Mouse (Mus musculus) limb, embryonic 10.5 days (tissue): Measurements from ENCODE around the gene Slc35g1. TPM values are rescaled to one million over a fixed set of nuclear protein-coding genes. Genes with fewer than 3 reads are reported as not detected.
A peak's percentile ranks its signal among the peaks of the same experiment; 100 is the strongest.
"Not testable (repeated sequence)": the region's sequence is repeated elsewhere in the genome, so short reads cannot be mapped to it uniquely, and the experiment has no call there.

Source experiments
- DNase-seq: peaks from one replicate; pipeline ENCODE4 v3.0.0-alpha.2; 2017; ENCODE audit warnings: low spot score
- H3K27ac ChIP-seq: fragments of 300-500 bp; sonication (generic); 2 replicates; pipeline ENCODE4 v1.5.1; 2016; ENCODE audit warnings: mild to moderate bottlenecking
- H3K27me3 ChIP-seq: fragments of 300-500 bp; sonication (generic); 2 replicates; pipeline ENCODE4 v1.6.1; 2016; ENCODE audit warnings: low read depth, mild to moderate bottlenecking; ENCODE audit not compliant: poor library complexity, severe bottlenecking
- H3K36me3 ChIP-seq: fragments of 300-500 bp; sonication (generic); 2 replicates; pipeline ENCODE4 v1.6.1; 2016; ENCODE audit warnings: mild to moderate bottlenecking, moderate library complexity
- H3K4me1 ChIP-seq: fragments of 300-500 bp; sonication (generic); 2 replicates; pipeline ENCODE4 v1.6.1; 2016
- H3K4me3 ChIP-seq: fragments of 300-500 bp; sonication (generic); 2 replicates; pipeline ENCODE4 v1.5.1; 2016; ENCODE audit warnings: mild to moderate bottlenecking, moderate library complexity
- H3K9me3 ChIP-seq: fragments of 300-500 bp; sonication (generic); replicated peaks from 2 replicates; pipeline ENCODE4 v1.6.1; 2016; ENCODE audit warnings: mild to moderate bottlenecking
- WGBS: fragments of 180-500 bp; shearing (Covaris S2); methylation state at CpG from one replicate; pipeline ENCODE4 v1.1.7; 2016; 5-methylcytosine and 5-hydroxymethylcytosine counted together
- polyA plus RNA-seq: library from polyadenylated mRNA; unstranded; fragments of >200 nt; fragmentation: Nextera tagmentation; extraction: Ambion mirVana; gene quantifications from 2 replicates; pipeline ENCODE4 v1.2.1, GENCODE M21; 2016

Gene Slc35g1
- polyA plus RNA-seq, 1 experiment from 2014 or later, result 3.1 TPM

DNA sequence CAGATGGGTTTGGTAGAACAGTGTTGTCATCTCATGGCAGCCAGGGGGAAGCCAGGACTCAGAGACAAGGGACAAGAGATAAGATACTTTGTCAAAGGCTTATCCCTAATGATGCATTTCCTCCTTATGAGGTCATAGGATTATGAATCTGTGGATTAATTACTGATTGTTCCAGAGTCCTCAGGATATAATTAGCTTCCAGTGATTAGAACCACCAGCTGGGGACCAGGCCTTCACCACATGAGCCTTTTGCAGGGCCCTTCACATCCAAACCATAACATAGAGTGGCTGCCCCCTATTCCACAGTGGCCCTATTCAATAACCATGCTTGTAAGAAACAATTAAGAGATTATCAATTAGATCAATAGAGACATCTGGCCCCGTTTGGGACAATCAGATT, 32.4 kb upstream of the Slc35g1 start:
- Histone ChIP-seq H3K9me3 (no peaks in the 10 kb centered on the region), H3K4me1 (peaks cover 11% of the 10 kb centered on the region; the same call in 1 of the 2 replicates), H3K36me3 (no peaks in the 10 kb centered on the region), H3K27me3 (no peaks in the 10 kb centered on the region), H3K27ac (no peak overlapping the region), H3K4me3 (no peak overlapping the region)
- no peak for DNase-seq
- 80% methylated on average over 1 of the region's 1 CpGs for WGBS

DNA sequence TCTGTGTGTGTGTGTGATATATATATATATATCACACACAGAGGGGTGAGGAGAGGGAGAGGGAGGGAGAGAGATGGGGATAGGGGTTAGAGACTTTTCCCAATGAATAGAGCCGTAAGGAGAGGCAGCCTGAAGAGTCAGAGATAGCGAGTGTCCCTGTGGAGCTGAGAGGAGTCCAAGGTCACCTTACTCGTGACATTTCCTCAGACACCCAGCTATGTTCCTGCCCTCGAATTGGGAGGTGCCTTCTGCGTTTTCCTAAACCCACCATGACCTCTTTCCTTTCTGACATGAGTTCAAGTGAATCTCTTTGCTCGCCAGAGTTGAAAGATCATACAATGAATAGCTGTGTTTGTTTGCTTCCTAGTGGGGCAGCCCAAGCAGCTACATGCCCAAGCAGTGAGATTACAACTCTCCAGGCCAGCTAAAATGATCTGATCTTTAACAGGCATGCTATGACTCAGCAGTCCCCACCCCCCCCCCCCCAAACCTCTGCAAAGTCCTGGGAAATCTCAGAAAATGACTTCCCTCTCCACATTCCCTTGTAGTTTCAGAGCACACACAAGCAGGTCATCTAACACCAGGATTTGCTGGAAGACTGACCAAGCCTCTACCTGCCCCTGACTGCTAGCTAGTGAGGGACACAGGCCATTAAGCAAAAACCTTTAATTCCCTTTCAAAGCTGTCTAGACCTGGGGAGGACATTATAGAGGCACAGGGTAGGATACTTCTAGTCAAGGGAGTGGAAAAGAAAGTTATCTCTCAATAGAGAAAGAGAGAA, 31.7 kb upstream of the Slc35g1 start:
- Histone ChIP-seq H3K27me3 (no peaks in the 10 kb centered on the region), H3K9me3 (no peaks in the 10 kb centered on the region), H3K4me1 (peaks cover 11% of the 10 kb centered on the region; the same call in 1 of the 2 replicates), H3K36me3 (no peaks in the 10 kb centered on the region), H3K4me3 (no peak overlapping the region), H3K27ac (no peak overlapping the region)
- no peak for DNase-seq
- WGBS, result 68% methylated on average over 6 of the region's 6 CpGs

DNA sequence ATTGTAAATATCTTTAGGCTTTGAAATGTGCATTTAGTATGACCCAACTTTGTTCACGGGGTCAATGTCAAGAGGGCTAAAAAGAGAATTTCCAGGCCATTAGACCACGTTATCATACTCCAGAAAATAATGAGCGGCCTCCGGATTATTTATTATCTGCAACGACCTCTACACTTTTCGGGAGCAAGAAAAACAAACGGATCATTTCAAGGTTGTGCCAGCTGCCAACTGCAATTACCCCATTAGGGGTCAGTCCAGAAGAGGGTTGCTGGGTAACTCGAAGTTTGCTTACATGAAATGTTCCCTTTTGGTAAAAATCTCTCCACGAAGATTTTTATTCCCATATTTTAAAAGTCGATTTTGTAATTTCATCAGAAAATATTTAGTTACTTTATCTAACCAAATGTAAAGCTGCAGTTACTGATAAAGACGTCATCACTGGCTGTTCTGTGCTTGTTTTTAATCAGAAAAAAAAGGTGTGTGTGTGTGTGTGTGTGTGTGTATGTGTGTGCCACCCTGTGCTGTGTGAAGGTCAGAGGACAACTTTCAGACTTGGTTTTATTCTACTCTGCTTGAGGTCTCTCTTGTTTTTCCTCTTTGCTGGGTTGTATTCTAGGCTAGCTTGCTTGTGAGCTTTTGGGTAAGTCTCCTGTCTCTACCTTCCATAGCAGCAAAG, 30.7 kb upstream of the Slc35g1 start:
- Histone ChIP-seq H3K36me3 (no peaks in the 10 kb centered on the region), H3K9me3 (no peaks in the 10 kb centered on the region), H3K27me3 (no peaks in the 10 kb centered on the region), H3K4me3 (no peak overlapping the region), H3K4me1 (peaks cover 11% of the 10 kb centered on the region; the same call in 1 of the 2 replicates), H3K27ac (no peak overlapping the region)
- WGBS, result 66% methylated on average over 11 of the region's 11 CpGs
- no peak for DNase-seq

DNA sequence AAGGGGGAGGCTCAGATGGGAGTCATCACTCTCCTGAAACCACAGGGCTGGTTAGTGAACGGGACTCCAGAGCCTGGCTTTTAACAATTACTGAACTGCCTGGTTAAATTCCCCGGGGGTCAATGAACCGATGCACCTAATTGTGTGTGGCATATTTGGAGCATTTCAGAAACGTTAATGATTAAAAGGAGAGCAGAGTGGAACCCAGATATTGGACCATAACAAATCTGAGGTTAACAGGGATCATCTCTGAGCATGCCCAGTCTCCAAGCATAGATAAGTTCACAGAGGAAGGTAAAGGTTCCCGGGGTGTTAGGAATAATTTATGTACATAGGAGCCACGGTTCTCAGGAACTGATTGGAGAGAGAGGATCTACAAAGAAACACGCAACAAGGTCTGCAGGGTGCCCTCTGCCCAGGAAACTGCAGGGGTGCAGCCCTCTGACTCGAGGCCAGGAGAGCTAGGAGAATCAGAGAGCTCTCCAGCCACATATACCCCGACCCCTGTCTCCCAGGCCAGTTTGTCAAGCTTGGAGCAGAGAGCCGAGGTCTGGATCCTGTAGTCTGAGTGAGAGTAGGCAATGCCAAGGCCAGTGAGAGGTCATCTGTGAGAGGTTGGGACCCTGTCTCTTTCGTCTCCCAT, 23.2 kb upstream of the Slc35g1 start:
- Histone ChIP-seq H3K9me3 (no peaks in the 10 kb centered on the region), H3K36me3 (no peaks in the 10 kb centered on the region), H3K27me3 (peaks cover 15% of the 10 kb centered on the region; the same call in 1 of the 2 replicates), H3K27ac (no peak overlapping the region), H3K4me1 (peaks cover 11% of the 10 kb centered on the region; the same call in 1 of the 2 replicates), H3K4me3 (no peak overlapping the region)
- DNase-seq, result no peak
- WGBS, result 24% methylated on average over 11 of the region's 11 CpGs

DNA sequence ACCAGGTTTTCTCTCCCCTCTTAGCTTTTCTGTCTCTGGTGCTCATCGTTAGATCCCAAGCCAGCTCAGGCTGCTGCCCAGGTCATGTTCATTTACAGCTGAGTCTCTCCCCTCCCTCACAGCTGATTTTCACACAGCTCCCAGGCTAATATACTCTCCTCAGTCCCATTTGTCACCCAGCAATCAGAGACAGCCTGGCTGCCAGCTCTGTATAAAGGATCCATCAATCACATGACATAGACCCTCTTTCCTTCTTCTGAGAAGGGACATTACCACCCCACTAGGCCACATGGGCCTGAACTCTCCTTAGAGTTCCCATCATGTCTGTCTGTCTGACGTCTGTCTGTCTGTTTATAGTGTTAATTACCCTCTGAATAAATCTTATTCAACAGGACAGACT, 22.4 kb upstream of the Slc35g1 start:
- Histone ChIP-seq H3K9me3 (no peaks in the 10 kb centered on the region), H3K27me3 (peaks cover 15% of the 10 kb centered on the region; the same call in 1 of the 2 replicates), H3K4me3 (no peak overlapping the region), H3K36me3 (no peaks in the 10 kb centered on the region), H3K27ac (no peak overlapping the region), H3K4me1 (peaks cover 11% of the 10 kb centered on the region; the same call in 1 of the 2 replicates)
- DNase-seq, result no peak
- WGBS, result 40% methylated on average over 2 of the region's 2 CpGs

DNA sequence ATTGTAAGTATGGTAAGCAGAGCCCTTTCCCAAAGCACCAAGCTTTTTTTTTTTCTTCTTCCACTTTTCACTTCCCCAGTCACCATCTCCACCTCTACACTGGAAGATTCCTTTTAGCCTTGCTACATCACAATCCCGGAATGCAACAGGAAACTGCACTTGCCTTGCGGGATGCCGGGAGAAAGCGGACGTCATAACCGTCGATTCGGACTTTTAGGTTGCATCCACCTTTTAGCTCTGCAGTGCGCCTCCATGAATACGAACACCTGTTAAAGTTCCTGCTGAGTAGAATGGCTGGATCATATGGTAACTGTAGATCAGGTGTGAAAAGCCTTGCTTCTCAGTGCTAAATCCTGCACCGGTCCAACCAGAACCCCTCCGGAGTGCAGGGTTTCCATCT, 12.0 kb upstream of the Slc35g1 start:
- DNase-seq, result no peak
- no peaks in the 10 kb centered on the region for H3K36me3 ChIP-seq
- no peaks in the 10 kb centered on the region for H3K4me1 ChIP-seq
- H3K27me3 ChIP-seq, result no peaks in the 10 kb centered on the region
- H3K4me3 ChIP-seq, result no peak overlapping the region
- no peak overlapping the region for H3K27ac ChIP-seq
- WGBS, result 88% methylated on average over 12 of the region's 12 CpGs
- H3K9me3 ChIP-seq, result no peaks in the 10 kb centered on the region

DNA sequence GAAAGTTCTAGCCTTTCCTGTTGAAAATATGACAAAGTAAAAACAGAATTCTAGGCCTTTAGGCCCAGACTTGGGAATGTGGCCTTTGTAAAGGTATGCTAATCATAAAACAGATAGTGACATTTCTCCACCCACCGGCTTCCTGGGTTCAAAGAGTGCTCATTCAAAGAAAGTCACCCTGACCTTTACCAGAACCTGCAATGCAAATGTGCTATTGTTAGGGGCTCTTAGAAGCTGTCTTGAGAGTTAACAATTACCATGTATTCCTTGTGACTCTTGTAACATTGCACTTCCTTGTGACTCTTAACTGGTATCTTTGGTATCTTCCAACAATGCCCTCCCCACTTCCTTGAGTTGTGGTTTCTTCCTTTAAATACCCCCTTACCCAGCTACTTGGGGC, 8.8 kb upstream of the Slc35g1 start:
- DNase-seq, H3K4me3 ChIP-seq, H3K27me3 ChIP-seq, H3K27ac ChIP-seq, H3K36me3 ChIP-seq, H3K4me1 ChIP-seq, H3K9me3 ChIP-seq: not testable (repeated sequence)
- 90% methylated on average over 1 of the region's 1 CpGs for WGBS

DNA sequence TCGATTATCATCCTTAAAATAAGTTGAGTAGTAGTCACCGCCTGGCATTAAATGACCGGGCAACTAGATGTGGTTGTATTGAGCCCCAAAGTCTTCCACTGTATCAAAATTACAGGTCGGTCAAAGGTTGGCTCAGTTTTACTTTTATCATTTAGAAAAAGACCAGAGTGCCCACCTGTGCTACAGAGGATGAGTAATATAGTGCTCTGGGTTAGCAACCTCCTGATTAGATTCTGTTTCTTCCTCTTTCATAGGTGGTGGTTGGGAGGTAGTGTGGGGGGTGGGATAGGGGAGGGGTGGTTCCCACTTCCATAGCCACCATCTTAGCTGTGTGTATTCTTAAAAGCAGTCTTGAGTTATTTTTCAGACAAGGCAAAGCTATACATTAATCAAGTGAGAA, 7.9 kb upstream of the Slc35g1 start:
- WGBS, result 97% methylated on average over 4 of the region's 4 CpGs
- H3K36me3 ChIP-seq, result no peaks in the 10 kb centered on the region
- no peak overlapping the region for H3K27ac ChIP-seq
- H3K9me3 ChIP-seq, result no peaks in the 10 kb centered on the region
- no peak for DNase-seq
- no peak overlapping the region for H3K4me3 ChIP-seq
- no peaks in the 10 kb centered on the region for H3K4me1 ChIP-seq
- H3K27me3 ChIP-seq, result no peaks in the 10 kb centered on the region

DNA sequence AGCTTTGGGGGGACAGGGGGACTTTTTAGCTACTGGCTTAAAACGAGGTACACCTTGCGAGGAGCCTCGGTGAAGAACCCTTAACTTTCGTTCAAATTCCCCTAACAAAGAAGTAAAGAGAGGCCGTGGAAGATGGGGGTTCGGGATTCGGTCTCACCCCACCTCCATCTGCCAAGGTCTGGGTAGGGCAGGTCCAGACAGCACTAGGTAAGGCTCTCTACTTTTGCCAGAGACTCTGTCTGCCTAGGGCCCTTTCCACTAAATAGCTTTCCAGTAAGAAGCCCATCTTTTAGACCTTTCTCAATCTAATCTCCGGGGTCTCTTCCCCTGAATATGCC, 822 bp downstream of the Slc35g1 start:
- 33% methylated on average over 8 of the region's 8 CpGs for WGBS
- no peak for DNase-seq
- H3K36me3 ChIP-seq, result no peaks in the 10 kb centered on the region
- H3K4me3 ChIP-seq, result peak overlapping the region; percentile 73
- H3K27ac ChIP-seq, result peak overlapping the region; percentile 85; the same call in 1 of the 2 replicates
- peaks cover 23% of the 10 kb centered on the region for H3K4me1 ChIP-seq
- H3K27me3 ChIP-seq, result no peaks in the 10 kb centered on the region
- H3K9me3 ChIP-seq, result no peaks in the 10 kb centered on the region

DNA sequence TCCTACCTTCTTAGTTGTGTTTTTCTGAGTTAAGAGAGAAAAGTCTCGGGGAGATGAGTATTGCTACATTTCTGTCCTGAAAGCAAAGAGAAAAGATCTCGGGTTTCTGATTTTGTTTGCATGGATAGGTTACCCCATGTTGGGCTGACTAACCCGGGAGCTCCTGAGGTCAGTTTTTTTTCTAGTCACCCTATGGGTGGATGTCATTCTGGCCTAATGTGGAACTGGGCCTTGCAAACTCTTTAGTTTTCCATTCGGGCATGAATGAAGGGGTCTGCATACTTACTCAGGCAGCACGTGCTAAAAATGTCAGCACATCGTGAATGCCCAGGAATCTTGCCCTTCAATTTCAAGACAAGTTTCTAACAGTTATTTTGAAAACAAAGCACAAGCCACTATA, 1.2 kb downstream of the Slc35g1 start:
- Histone ChIP-seq H3K27ac (no peak overlapping the region), H3K27me3 (no peaks in the 10 kb centered on the region), H3K4me3 (peak overlapping the region; percentile 73; the same call in 1 of the 2 replicates), H3K4me1 (peaks cover 23% of the 10 kb centered on the region), H3K9me3 (no peaks in the 10 kb centered on the region), H3K36me3 (no peaks in the 10 kb centered on the region)
- peak; percentile 51 for DNase-seq
- WGBS, result 49% methylated on average over 6 of the region's 6 CpGs

DNA sequence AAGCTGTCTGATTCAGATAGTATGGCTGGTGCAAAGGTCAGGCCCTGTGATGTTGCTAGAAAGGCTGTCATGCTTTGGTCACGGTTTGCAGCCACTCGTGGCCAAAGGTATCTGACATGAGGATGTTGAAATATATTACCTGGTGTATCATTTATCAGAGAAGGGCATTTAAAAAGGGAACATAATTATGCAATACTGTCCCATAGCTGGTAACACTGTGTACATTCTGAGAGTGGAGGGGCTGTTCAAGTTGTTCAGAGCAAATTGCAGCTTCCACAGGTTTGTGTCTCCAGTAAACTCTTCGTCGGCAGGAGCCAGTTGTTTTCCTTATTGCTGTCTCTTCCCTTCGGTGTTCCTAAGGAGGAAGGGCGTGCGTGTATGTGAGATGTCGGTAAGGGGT, 3.2 kb downstream of the Slc35g1 start:
- Histone ChIP-seq H3K36me3 (0 out of 2 replicates have a peak, but pooled peaks cover 2% of the 10 kb centered on the region), H3K27ac (no peak overlapping the region)
- 87% methylated on average over 8 of the region's 8 CpGs for WGBS

DNA sequence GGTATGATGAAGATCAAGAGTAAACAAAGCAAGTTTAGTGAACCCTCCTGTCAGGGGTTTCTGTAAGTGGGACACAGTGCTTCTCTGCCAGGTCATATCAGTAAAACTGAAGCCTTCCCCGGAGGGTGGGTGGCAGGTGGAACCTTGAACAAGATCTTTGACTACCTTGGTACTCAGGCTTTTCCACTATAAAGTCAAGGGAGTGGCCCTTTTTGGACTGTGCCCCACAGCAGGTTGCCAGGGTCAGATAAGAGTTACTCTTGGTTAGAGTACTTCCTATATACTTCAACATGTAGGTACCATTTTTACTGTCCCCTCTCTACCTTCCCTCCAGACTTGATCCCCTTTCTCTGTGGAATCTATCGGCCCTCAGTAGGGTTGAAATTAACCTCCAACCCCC, 5.1 kb downstream of the Slc35g1 start:
- H3K9me3 ChIP-seq, result no peaks in the 10 kb centered on the region
- H3K27me3 ChIP-seq, result no peaks in the 10 kb centered on the region
- H3K4me3 ChIP-seq, result no peak overlapping the region
- H3K36me3 ChIP-seq, result 0 out of 2 replicates have a peak, but pooled peaks cover 2% of the 10 kb centered on the region
- WGBS, result 94% methylated on average over 2 of the region's 2 CpGs
- peaks cover 17% of the 10 kb centered on the region for H3K4me1 ChIP-seq
- no peak overlapping the region for H3K27ac ChIP-seq
- DNase-seq, result no peak

More for the DNA sequence above, 3.2 kb downstream of the Slc35g1 start:
- no peak overlapping the region for H3K4me3 ChIP-seq
- no peaks in the 10 kb centered on the region for H3K27me3 ChIP-seq
- H3K4me1 ChIP-seq, result peaks cover 23% of the 10 kb centered on the region
- DNase-seq, result no peak
- no peaks in the 10 kb centered on the region for H3K9me3 ChIP-seq

DNA sequence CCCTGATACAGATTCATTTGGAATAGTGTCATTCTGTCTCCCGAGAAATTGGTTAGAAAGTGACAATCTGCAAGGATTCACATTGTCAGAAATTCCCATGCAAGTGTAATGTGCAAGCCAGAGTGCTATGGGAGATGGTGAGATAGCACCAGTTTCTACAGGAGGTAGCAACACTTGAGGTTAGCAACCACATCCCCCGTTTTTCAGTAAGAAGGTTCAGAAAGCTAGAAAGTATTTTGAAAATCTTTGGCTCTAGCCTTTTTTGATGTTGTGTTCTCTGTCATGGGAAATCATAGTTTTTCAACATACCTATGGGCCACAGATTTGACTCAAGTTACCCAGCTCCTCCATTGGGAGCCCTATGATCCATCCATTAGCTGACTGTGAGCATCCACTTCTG, 5.6 kb downstream of the Slc35g1 start:
- 0 out of 2 replicates have a peak, but pooled peaks cover 2% of the 10 kb centered on the region for H3K36me3 ChIP-seq
- H3K27ac ChIP-seq, result no peak overlapping the region
- H3K9me3 ChIP-seq, result no peaks in the 10 kb centered on the region
- WGBS, result 86% methylated on average over 2 of the region's 2 CpGs
- H3K4me1 ChIP-seq, result peaks cover 13% of the 10 kb centered on the region
- no peak overlapping the region for H3K4me3 ChIP-seq
- no peak for DNase-seq
- no peaks in the 10 kb centered on the region for H3K27me3 ChIP-seq
